Mouse (Mus musculus) hindbrain, embryonic 13.5 days (tissue): ENCODE measurements around the gene Tnfrsf8. TPM values are rescaled to one million over a fixed set of nuclear protein-coding genes. Genes with fewer than 3 reads are reported as not detected.

Source experiments
- ATAC-seq: fragments of 200-750 bp; cut with Nextera tagmentation; 2 replicates; pipeline ENCODE4 v1.8.0; 2017; ENCODE audit warnings: moderate TSS enrichment; ENCODE audit not compliant: low FRiP score
- H3K27ac ChIP-seq: fragments of 300-500 bp; sonication (generic); 2 replicates; pipeline ENCODE4 v1.5.1; 2015; ENCODE audit warnings: inconsistent platforms, mild to moderate bottlenecking, moderate library complexity
- H3K27me3 ChIP-seq: fragments of 300-500 bp; sonication (generic); 2 replicates; pipeline ENCODE4 v1.6.1; 2015; ENCODE audit warnings: mild to moderate bottlenecking, inconsistent platforms
- H3K36me3 ChIP-seq: fragments of 300-500 bp; sonication (generic); 2 replicates; pipeline ENCODE4 v1.6.1; 2015; ENCODE audit warnings: mild to moderate bottlenecking, inconsistent platforms
- H3K4me1 ChIP-seq: fragments of 300-500 bp; sonication (generic); replicated peaks from 2 replicates; pipeline ENCODE4 v1.6.1; 2015; ENCODE audit warnings: inconsistent platforms
- H3K4me2 ChIP-seq: fragments of 300-500 bp; sonication (generic); 2 replicates; pipeline ENCODE4 v1.6.1; 2015; ENCODE audit warnings: inconsistent platforms, mild to moderate bottlenecking, moderate library complexity
- H3K4me3 ChIP-seq: fragments of 300-500 bp; sonication (generic); 2 replicates; pipeline ENCODE4 v1.5.1; 2015; ENCODE audit warnings: mild to moderate bottlenecking, inconsistent platforms
- H3K9ac ChIP-seq: fragments of 300-500 bp; sonication (generic); 2 replicates; pipeline ENCODE4 v1.6.1; 2015; ENCODE audit warnings: mild to moderate bottlenecking, inconsistent platforms
- H3K9me3 ChIP-seq: fragments of 300-500 bp; sonication (generic); 2 replicates; pipeline ENCODE4 v1.6.1; 2016; ENCODE audit warnings: inconsistent platforms
- WGBS: fragments of 180-500 bp; shearing (Covaris S2); methylation state at CpG from one replicate; pipeline ENCODE4 v1.1.7; 2015; 5-methylcytosine and 5-hydroxymethylcytosine counted together
- polyA plus RNA-seq: library from polyadenylated mRNA; unstranded; fragments of >200 nt; fragmentation: Nextera tagmentation; extraction: Ambion mirVana; gene quantifications from 2 replicates; pipeline ENCODE4 v1.2.1, GENCODE M21; 2015

Tnfrsf8 gene
- polyA plus RNA-seq, 1 experiment from 2014 or later, result 0.12 TPM

DNA sequence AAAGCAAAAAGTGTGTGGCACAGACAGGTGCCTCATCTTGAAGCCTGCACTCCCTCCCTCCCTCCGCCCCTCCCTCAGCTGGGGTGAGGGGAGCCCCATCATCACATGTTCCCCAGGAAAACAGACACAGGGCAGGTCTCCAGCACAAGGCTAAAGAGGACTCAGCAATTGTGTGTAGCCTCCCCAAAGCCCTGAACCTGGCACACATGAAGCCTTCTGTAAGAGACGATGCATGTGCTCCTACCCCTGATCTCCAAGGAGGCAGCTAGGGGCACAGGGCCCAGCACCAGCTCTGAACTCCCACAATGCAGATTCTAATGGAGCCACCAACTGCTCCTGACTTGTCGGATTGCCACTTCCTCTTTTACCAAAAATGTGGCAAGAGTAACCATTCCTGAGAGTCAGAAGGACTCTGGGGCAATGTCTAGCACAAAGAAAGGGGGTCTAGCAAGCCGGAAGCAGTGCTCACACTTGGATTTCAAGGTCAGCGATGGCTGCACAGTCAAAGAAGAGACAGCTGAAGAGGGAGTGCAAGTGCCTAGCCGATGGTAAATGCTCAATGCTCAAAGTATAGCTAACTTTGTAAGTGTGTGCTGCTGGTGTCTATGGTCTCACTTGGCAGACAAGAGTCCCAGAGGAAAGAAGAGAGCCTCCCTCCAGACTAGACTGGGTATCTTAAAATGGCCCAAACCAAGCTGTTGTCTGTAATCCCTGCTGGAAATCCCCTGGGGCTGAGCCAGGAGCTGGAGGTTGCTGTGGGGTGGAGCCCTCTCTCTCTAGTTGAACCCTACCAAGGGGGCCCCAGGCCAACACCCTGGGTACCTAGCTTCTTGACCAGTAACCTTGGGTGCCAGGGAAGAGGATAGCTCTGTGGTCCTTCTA is 38.4 kb downstream of the Tnfrsf8 start:
- no peaks in the 10 kb centered on the region for H3K4me1 ChIP-seq
- ATAC-seq, result no peak
- no peak overlapping the region for H3K27ac ChIP-seq
- H3K36me3 ChIP-seq, result no peaks in the 10 kb centered on the region
- H3K4me2 ChIP-seq, result no peak overlapping the region
- H3K9ac ChIP-seq, result no peak overlapping the region
- H3K4me3 ChIP-seq, result no peak overlapping the region
- H3K9me3 ChIP-seq, result peaks cover 3% of the 10 kb centered on the region; the same call in 1 of the 2 replicates
- WGBS, result 92% methylated on average over 6 of the region's 6 CpGs
- no peaks in the 10 kb centered on the region for H3K27me3 ChIP-seq

DNA sequence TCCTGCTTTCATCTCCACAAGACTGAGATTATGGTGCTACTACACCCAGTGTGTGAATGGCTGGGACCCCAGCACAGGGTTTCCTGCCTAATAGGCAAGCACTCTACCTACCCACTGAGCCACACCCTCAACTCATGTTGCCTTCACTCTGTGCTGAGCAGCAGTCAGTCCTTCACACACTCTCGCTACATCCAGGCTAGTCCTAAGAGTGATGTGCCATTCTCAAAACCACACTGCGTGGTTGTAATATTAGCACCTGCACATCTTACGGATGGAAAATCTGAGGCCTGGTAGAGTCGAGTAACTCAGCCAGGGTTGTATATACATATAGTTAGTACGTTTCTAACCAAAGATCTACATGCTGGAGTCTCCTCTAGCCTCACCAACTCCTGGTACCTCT is 40.1 kb downstream of the Tnfrsf8 start:
- H3K9ac ChIP-seq, result no peak overlapping the region
- WGBS, result 95% methylated on average over 5 of the region's 5 CpGs
- no peaks in the 10 kb centered on the region for H3K36me3 ChIP-seq
- H3K27me3 ChIP-seq, result no peaks in the 10 kb centered on the region
- no peak for ATAC-seq
- no peaks in the 10 kb centered on the region for H3K4me1 ChIP-seq
- no peak overlapping the region for H3K4me3 ChIP-seq
- peaks cover 3% of the 10 kb centered on the region; the same call in 1 of the 2 replicates for H3K9me3 ChIP-seq
- H3K27ac ChIP-seq, result no peak overlapping the region
- H3K4me2 ChIP-seq, result no peak overlapping the region

DNA sequence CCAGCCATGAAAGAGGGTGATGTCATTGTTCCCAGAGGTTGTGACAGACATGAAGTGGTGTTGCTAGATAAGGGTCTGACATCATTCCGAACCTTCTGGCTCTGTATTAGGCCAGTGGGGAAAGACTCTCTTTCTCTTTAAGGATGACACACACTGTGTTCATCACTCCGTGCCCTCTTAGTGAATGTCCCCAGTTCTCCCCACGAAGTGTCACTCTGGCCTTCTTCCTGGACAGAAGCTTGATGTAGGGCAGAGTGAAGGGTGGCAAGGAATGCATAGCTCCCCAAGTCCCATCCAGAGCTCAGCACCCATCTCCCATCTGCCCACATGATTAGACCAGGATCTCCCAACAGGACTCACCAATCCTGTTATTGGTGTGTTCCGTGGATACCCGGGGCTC is 41.0 kb downstream of the Tnfrsf8 start:
- WGBS, result 93% methylated on average over 5 of the region's 5 CpGs
- Histone ChIP-seq H3K4me3 (no peak overlapping the region), H3K4me2 (no peak overlapping the region), H3K27ac (no peak overlapping the region), H3K9me3 (no peaks in the 10 kb centered on the region), H3K9ac (no peak overlapping the region), H3K27me3 (no peaks in the 10 kb centered on the region), H3K36me3 (no peaks in the 10 kb centered on the region), H3K4me1 (no peaks in the 10 kb centered on the region)
- ATAC-seq, result no peak

DNA sequence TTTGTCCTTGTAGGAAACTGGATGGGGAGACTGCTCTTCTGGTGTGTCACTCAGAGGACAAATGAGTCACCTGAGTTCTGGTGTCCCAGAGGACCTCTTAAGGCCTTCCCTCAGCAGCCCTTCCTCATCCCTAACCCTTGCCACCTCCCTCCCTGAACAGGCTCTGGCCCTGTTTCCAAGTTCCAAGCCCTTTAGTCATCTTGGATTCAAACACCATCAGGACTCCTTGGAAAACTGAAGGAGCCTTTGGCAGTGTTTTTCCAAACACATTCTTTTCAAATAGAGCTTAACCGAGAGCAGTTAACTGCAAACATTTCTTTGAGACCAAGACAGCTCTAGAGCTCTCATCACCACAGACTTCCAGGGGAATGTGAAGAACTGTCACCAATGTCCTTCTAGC is 42.2 kb downstream of the Tnfrsf8 start:
- H3K36me3 ChIP-seq, result no peaks in the 10 kb centered on the region
- no peak overlapping the region for H3K9ac ChIP-seq
- ATAC-seq, result no peak
- H3K4me3 ChIP-seq, result no peak overlapping the region
- H3K9me3 ChIP-seq, result no peaks in the 10 kb centered on the region
- WGBS, result 81% methylated on average over 1 of the region's 1 CpGs
- no peaks in the 10 kb centered on the region for H3K4me1 ChIP-seq
- H3K4me2 ChIP-seq, result no peak overlapping the region
- H3K27me3 ChIP-seq, result no peaks in the 10 kb centered on the region
- H3K27ac ChIP-seq, result no peak overlapping the region

DNA sequence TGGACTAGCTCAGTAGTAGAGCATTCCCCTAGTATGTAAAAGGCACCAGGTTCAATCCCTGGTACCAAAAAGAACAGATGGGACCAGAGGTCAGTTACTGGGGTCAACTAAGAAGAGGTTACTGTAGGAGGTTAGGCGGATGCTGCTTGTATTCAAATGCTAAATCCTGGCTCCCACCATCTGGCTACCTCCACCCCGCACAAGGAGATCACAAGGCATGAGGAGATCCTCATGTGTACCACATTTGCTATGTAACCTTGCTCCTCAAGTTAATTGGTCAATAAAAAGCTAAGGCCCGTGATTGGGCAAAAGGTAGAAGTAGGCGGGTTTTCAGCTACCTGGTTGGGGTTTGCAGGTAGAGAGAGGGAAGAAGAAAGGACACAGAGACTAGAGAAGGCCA is 43.3 kb downstream of the Tnfrsf8 start:
- 83% methylated on average over 4 of the region's 4 CpGs for WGBS
- ATAC-seq, result no peak

DNA sequence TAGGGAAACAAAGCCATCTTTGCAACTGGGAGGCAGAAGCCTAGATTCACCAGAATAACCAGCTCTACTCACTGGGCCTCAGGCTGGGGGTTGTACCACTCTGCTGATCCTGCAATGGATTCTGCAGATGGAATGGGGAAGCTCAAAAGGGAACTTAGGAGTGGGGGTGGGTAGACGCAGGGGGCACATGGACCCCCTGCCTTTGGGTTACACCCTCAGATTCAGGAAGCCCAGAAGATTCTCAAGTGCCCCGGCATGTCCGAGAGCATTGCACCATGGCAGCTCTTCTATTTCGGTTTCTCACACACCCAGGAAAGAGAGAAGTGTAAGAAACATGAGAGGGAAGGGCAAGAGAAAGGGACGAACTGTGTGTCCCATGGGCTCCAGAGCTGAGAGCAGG is 44.8 kb downstream of the Tnfrsf8 start:
- no peak overlapping the region for H3K27ac ChIP-seq
- ATAC-seq, result no peak
- no peaks in the 10 kb centered on the region for H3K36me3 ChIP-seq
- H3K9me3 ChIP-seq, result no peaks in the 10 kb centered on the region
- H3K27me3 ChIP-seq, result no peaks in the 10 kb centered on the region
- no peak overlapping the region for H3K9ac ChIP-seq
- H3K4me2 ChIP-seq, result no peak overlapping the region
- WGBS, result 87% methylated on average over 5 of the region's 5 CpGs
- no peak overlapping the region for H3K4me3 ChIP-seq
- H3K4me1 ChIP-seq, result no peaks in the 10 kb centered on the region

More for the DNA sequence above, 43.3 kb downstream of the Tnfrsf8 start:
- no peaks in the 10 kb centered on the region for H3K4me1 ChIP-seq
- H3K4me3 ChIP-seq, result no peak overlapping the region
- no peaks in the 10 kb centered on the region for H3K36me3 ChIP-seq
- no peak overlapping the region for H3K4me2 ChIP-seq
- H3K9me3 ChIP-seq, result no peaks in the 10 kb centered on the region
- no peak overlapping the region for H3K27ac ChIP-seq
- H3K9ac ChIP-seq, result no peak overlapping the region
- H3K27me3 ChIP-seq, result no peaks in the 10 kb centered on the region

DNA sequence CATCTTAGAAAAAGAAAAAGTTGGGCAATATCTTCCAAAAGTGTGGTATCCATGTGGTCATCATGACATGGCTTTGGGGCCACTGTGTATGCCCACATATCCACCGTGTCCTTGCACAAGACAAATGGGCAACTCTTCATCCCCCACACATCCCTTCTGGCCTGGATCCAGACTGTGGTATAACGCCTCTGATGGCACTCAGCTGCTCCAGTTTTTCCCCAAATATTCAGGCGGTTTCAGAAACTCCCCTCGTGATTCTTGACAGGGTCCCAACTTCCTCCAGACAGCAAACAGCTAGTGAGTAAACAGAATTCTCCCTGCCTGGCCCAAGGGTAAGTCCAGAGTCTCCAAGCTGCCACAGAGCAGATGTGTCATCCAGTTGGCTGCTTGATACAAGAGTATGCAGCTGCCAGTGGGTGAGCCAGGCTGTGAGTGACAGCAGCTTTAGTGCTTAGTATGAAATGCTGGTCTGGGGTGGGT is 47.3 kb downstream of the Tnfrsf8 start:
- Histone ChIP-seq H3K4me2 (no peak overlapping the region), H3K4me1 (no peaks in the 10 kb centered on the region), H3K27me3 (no peaks in the 10 kb centered on the region), H3K36me3 (no peaks in the 10 kb centered on the region), H3K9me3 (no peaks in the 10 kb centered on the region), H3K9ac (no peak overlapping the region), H3K27ac (no peak overlapping the region), H3K4me3 (no peak overlapping the region)
- ATAC-seq, result no peak
- WGBS, result 84% methylated on average over 4 of the region's 4 CpGs

DNA sequence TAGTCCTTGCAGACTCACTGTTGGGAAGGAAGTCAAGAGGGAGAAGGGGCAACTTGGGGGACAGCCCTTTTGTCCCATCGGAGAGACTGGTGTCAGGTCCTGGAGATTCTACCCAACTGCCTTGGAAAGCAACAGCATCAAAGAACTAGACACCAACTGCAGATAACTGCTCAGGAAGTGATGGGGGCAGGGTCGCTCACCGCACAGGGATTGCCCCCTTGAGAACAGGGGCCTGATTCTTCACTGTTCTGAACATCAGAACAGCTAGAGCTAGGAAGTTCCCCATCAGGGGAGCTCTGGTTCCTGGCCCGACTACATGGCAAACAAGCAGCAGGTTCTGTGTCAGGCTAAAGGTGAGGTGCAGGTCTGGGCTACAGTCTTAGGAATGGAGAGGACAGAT is 48.5 kb downstream of the Tnfrsf8 start:
- H3K36me3 ChIP-seq, result no peaks in the 10 kb centered on the region
- WGBS, result 89% methylated on average over 4 of the region's 4 CpGs
- no peak for ATAC-seq
- H3K27me3 ChIP-seq, result no peaks in the 10 kb centered on the region
- no peaks in the 10 kb centered on the region for H3K4me1 ChIP-seq
- H3K9me3 ChIP-seq, result no peaks in the 10 kb centered on the region
- no peak overlapping the region for H3K9ac ChIP-seq
- no peak overlapping the region for H3K4me3 ChIP-seq
- H3K4me2 ChIP-seq, result no peak overlapping the region
- H3K27ac ChIP-seq, result no peak overlapping the region

DNA sequence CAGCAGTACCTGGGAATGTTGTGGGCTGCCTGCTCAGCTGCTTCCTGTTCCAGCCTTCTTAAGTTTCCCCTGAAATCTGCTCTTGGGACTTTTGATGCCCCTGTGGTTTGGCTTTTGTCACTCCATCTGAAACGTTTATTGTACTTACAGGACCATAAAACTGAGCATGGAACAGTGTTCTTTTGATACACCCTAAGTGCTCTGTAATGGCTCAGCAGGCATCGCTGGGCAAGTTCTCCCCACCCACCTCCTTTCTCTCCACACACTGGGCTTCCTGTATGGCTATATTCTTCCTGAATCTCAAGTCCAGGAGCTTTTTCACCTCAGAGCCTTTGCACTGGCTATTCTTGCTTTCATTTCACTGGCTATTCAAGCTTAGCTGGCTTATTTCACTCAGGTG is 50.2 kb downstream of the Tnfrsf8 start:
- no peak overlapping the region for H3K4me2 ChIP-seq
- no peaks in the 10 kb centered on the region for H3K36me3 ChIP-seq
- no peak overlapping the region for H3K4me3 ChIP-seq
- no peak overlapping the region for H3K27ac ChIP-seq
- H3K4me1 ChIP-seq, result no peaks in the 10 kb centered on the region
- H3K27me3 ChIP-seq, result no peaks in the 10 kb centered on the region
- H3K9ac ChIP-seq, result no peak overlapping the region
- ATAC-seq, result no peak
- WGBS, result 47% methylated on average over 2 of the region's 2 CpGs
- H3K9me3 ChIP-seq, result no peaks in the 10 kb centered on the region

DNA sequence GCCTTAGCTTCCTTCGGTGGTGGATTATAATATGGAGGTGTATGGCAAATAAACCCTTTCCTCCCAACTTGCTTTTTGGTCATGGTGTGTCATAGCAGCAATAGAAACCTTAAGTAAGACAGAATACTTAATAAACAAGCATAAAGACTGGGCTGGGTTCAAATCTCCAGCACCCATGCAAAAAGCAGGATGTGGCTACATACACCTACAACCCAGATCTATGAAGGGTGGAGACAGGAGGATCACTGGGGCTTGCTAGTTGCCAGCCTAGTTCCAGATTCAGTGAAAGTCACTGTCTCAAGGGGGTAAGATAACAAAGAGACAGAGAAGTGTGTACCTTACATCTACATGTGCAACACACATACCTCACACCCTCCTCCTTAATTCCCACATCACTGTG is 51.4 kb downstream of the Tnfrsf8 start:
- ATAC-seq, result no peak
- Histone ChIP-seq H3K9me3 (no peaks in the 10 kb centered on the region), H3K4me2 (no peak overlapping the region), H3K27me3 (no peaks in the 10 kb centered on the region), H3K27ac (no peak overlapping the region), H3K4me1 (no peaks in the 10 kb centered on the region), H3K9ac (no peak overlapping the region), H3K36me3 (no peaks in the 10 kb centered on the region), H3K4me3 (no peak overlapping the region)
- 97% methylated on average over 1 of the region's 1 CpGs for WGBS

DNA sequence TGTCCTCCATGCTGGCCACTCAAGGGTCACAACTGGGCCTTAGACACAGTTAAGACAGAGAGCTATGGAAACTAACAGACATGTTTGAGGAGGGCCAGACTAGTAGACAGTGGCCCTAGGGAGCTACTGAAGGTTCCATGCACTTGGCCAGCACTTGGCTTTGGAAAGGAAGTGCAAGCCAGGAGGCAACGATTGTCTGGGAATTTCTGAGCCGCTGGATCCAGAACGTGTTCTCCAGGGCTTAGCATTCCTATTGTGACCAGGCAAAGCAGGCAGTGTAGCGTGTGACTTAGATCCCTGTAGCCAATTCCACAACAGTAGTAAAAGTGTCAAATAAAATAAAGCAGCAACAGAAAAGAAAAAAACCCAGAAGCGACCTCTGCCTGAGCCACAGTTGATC is 54.2 kb downstream of the Tnfrsf8 start:
- ATAC-seq, result no peak
- H3K27me3 ChIP-seq, result no peaks in the 10 kb centered on the region
- H3K4me3 ChIP-seq, result no peak overlapping the region
- H3K4me2 ChIP-seq, result no peak overlapping the region
- H3K9me3 ChIP-seq, result no peaks in the 10 kb centered on the region
- no peak overlapping the region for H3K27ac ChIP-seq
- no peaks in the 10 kb centered on the region for H3K36me3 ChIP-seq
- WGBS, result 91% methylated on average over 5 of the region's 5 CpGs
- H3K4me1 ChIP-seq, result no peaks in the 10 kb centered on the region
- no peak overlapping the region for H3K9ac ChIP-seq

DNA sequence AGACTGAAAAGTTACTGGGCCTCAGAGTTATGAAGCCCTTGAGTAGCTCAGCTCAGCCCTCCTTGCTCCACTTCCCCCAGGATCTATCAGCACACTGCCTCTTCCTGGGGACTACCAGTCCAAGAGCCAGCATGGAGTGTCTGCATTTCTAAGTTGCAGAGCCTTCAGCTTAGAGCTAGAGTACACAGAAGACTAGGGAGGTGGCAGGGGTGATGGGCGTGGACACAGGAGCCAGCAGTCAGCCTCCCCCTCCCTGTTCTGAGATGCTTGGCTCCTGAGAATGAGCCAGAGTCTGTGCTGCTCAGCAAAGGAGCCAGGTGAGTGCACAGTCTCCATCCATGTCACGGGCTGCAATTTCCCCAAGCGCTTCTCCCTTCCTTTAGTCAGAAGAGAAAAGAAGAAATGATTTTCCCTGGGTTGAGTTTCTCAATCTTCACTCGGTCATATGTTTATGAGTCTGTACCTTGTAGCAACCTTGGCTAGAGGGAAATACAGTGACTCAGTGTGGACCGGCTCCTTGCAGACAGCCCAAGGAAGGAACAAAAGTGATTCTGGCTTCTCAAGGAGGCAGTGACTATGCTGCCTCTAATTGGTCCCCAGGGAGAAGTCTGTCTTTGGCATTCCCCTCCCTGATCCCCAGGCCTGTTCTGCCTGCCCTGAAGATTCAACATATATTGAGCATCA is 57.1 kb downstream of the Tnfrsf8 start:
- no peak overlapping the region for H3K4me2 ChIP-seq
- no peak overlapping the region for H3K9ac ChIP-seq

DNA sequence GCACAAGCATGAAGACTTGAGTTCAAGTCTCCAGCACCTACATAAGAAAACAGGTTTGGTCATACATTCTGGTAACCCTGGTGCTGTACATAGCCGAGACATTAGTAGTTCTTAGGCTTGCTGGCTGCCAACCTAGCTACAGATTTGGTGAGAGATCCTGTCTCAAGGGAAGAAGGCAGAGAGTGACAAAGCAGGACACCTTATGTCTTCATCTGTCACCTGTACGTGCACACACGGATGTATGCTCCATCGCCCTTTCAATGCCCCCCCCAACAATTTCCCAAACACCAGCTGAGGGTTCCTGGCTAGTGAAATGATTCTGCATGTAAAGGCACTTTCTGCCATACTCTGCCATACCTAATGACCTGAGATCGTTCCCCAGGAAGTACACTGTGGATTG is 58.8 kb downstream of the Tnfrsf8 start:
- WGBS, result 91% methylated on average over 5 of the region's 5 CpGs
- Histone ChIP-seq H3K27me3 (no peaks in the 10 kb centered on the region), H3K4me1 (no peaks in the 10 kb centered on the region), H3K4me3 (no peak overlapping the region), H3K4me2 (no peak overlapping the region), H3K9me3 (no peaks in the 10 kb centered on the region), H3K27ac (no peak overlapping the region), H3K9ac (no peak overlapping the region), H3K36me3 (no peaks in the 10 kb centered on the region)
- no peak for ATAC-seq

More for the DNA sequence above, 57.1 kb downstream of the Tnfrsf8 start:
- Histone ChIP-seq H3K36me3 (no peaks in the 10 kb centered on the region), H3K4me3 (no peak overlapping the region), H3K9me3 (no peaks in the 10 kb centered on the region), H3K27ac (no peak overlapping the region), H3K27me3 (no peaks in the 10 kb centered on the region), H3K4me1 (no peaks in the 10 kb centered on the region)
- no peak for ATAC-seq
- 73% methylated on average over 5 of the region's 5 CpGs for WGBS
